Mouse (Mus musculus) kidney, adult 8-10 months (tissue): ENCODE measurements around the gene S100a3.

Source experiments
- DNase-seq, 2 experiments: peaks; one replicate each; pipeline ENCODE4 v3.0.0; 2022

The S100a3 gene

DNA sequence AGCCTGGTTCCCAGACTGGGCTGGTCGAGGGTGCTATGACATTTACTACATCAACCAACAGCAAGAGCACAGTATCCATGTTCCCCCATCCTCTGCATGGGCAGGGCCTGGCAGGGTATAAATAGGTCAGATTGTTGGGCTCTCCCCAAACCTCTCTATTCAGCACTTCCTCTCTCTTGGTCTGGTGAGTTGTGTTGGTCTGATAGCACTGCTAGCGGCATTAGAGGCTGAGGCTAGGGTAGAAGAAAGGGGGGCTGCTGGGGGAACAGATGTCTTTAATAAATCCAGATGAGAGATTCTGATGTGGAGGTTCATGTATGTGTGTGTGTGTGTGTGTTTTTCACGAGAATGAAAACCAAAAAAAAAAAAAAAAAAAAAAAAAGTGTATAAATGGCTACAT is 43.2 kb downstream of the S100a3 start, which contains the start of gene S100a4:
Gene S100a4 (plus strand): TSS at position 149 of the 400 bp plus-strand sequence.
- no peak for DNase-seq

DNA sequence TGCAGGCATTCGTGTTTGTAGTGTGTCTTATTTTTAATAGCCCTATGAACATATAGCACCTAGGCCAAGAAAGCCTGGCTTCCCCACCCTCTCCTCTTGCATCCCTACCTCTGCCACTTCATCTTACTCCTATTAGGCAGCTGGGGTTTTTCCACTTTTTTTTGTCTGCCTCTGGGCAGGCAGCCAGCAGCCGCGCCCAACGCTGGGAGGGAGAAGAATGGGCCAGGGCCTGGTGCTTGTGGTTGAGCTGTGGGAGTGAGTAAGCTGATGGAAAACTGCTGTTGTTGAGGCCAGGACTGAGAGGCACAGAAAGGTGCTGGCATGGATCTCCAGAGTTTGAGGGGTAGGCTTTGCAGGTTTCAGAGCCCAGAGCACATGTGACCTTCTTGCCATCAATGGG is 44.0 kb downstream of the S100a3 start:
- DNase-seq: peak; percentile 54 to 62

DNA sequence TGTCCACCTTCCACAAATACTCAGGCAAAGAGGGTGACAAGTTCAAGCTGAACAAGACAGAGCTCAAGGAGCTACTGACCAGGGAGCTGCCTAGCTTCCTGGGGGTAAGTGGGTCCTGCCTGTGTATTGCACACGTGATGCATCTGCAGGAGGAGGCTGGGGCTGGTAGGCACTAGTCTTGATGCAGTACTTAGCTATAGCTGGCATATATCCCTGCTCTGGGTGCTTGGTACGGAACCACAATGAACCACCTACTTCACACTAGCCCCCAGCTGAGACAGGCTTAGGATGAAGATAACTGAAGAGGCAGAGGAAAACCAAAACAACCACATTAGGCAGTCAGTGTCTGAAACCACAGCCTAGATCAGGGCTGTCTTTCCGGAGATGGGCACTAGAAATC is 44.7 kb downstream of the S100a3 start:
- no peak for DNase-seq

GRCm38 (mm10) chr3:90605736-90606135 is 45.4 kb downstream of the S100a3 start:
- DNase-seq: no peak

DNA sequence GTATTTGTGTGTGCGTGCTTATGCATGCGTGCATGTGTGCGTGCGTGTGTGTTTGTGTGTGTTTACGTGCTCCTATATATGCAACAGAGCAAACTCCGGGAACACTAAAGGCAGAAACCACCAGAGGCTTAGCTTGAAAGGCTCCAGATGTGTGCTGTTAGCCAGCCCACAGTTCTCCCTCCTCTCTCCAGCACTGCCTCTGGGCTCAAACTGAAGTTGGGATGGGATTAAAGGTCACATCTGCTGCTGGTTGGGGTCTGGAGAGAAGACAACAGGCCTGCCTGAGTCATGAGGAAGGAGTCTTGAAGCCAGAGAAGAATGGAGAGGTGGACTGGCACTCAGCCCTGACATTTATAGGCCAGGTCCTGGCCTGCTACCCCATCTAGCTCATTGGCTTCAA is 45.8 kb downstream of the S100a3 start:
- DNase-seq: no peak

- DNase-seq: no peak
Observed at GRCm38 (mm10) chr3:90607361-90607760, 47.0 kb downstream of the S100a3 start.

GRCm38 (mm10) chr3:90608223-90608622 is 47.8 kb downstream of the S100a3 start, which contains the start of gene S100a5:
Gene S100a5 (plus strand): TSS chr3:90608523.
- no peak for DNase-seq

DNA sequence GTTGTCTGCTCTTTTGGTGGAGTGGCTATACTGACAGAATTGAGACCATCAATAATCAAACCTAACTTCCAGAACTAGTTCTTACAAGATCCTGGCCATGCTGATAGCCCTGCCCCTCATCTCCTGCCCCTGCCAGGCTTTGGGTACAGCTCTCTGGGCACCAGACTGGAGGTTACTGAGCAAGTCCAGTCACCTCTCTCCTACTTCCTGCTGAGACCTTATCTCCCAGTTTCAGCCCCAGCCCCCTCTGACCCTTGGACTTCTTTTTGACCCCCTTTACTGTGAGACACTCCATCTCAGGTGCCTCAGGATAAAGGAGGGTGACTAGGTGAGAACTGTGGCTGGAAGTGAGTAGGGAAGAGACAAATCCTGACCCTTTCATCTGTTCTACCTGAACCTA is 48.7 kb downstream of the S100a3 start:
- DNase-seq: no peak

- DNase-seq: no peak
Observed at GRCm38 (mm10) chr3:90611494-90611893, 51.1 kb downstream of the S100a3 start.

- DNase-seq: no peak
Observed at GRCm38 (mm10) chr3:90612061-90612460, 51.7 kb downstream of the S100a3 start.

DNA sequence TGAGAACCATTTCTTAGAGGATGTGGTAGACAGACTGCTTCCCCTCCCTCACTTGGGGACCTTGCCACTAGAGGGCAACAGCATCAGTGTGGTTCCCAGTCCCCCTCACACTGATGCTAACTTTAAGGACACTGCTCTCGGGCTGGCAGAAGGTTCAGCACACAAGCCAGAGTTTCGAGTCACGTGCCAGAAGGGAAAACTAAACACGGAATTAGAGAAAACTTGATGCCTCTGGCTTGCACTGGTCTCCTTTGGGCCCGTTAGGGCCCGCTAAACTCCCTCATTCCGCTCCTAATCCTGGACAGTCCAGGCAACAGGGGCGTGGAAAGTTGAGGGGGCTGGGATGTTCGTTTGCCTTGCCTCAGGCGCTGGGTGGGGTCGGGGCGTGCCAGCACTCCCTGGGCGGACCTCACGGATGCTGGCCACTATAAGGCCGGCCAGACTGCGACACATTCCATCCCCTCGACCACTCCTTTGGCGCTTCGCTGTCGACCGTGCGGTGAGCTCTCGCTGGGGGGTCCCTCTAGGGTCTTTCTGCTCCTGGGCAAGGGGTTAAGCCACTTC is 52.4 kb downstream of the S100a3 start, which contains the start of gene S100a6:
Gene S100a6 (plus strand): TSS at position 155 of the 564 bp plus-strand sequence.
- DNase-seq: peak; percentile 41 to 50

DNA sequence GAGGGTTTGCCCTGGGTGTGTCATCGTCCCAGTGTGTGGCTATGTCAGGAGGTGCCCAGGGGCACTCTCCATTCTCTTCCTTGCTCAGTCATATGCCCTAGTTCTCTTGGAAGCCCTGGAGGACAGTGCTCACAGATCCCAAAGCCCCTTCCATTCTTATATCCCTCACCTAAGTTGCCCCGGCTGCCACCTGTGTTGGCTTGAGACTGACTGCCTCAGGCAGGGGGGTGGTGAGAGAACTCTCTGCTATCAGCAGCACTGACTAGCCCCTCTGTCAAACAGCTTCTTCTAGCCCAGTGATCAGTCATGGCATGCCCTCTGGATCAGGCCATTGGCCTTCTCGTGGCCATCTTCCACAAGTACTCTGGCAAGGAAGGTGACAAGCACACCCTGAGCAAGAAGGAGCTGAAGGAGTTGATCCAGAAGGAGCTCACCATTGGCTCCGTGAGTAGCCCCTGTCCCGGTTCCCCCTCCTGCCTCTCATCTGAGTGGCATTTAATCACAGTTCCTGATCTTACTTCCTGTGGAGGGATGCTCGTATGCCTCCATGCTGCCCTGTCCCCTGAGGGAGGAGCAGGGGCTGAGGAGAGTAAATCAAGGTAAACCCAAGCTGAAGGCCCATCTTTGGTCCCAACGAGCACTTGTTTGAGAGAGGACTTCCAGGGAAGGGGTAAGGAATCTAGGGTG is 53.2 kb downstream of the S100a3 start:
- no peak for DNase-seq

DNA sequence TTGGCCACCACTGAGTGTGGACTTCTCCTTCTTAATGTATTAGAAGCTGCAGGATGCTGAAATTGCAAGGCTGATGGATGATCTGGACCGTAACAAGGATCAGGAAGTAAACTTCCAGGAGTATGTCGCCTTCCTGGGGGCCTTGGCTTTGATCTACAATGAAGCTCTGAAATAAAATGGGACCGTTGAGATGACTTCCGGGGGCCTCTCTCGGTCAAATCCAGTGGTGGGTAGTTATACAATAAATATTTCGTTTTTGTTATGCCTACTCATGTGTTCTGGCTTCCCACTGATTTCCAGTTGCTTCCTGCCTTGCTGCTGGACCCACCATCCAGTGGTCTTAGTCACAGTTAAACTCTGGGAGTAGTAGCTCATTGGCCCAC is 53.8 kb downstream of the S100a3 start:
- no peak for DNase-seq

- no peak for DNase-seq
Observed at GRCm38 (mm10) chr3:90614611-90615251, 54.4 kb downstream of the S100a3 start.

GRCm38 (mm10) chr3:90615415-90615814 is 55.0 kb downstream of the S100a3 start:
- DNase-seq: peak; percentile 70 to 71

DNA sequence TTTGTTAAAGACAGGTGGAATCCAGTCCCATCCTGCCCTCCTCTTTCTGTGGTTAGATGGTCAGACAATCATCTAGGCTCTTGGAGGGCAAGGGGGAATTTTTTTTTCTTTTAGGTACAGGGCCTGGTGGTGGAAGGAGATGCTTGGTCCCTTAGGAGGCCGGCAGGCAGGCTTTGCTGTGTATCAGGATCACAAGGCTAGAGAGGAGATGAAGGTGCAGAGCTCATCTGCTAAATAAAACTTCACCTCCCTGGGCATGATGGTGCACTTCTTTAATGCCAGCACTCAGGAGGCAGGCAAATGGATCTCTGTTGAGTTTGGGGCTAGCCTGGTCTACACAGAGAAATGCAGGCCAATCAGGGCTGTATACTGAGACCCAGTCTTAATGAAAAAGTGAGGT is 55.5 kb downstream of the S100a3 start:
- DNase-seq: no peak

GRCm38 (mm10) chr3:90617586-90617985 is 57.2 kb downstream of the S100a3 start:
- no peak for DNase-seq

DNA sequence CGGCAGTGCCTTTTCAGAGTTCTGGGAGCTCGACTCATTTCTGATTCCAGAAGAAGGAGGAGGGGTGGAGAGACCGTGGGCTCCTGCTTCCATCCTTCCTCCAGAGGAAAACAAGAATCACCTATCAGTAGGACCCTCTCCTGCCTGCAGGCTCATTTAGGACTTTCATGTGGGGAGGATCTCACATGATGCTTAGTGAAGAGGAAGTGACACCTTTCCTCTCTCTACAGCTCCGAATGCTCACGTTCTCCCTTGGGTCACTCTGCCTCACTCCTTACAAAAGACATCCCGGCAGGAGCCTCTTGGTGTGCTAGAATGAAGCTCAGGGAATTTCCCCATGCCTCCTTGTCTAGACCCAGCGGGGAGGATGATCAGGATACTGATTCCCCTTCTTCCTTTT is 61.2 kb downstream of the S100a3 start:
- DNase-seq: no peak

DNA sequence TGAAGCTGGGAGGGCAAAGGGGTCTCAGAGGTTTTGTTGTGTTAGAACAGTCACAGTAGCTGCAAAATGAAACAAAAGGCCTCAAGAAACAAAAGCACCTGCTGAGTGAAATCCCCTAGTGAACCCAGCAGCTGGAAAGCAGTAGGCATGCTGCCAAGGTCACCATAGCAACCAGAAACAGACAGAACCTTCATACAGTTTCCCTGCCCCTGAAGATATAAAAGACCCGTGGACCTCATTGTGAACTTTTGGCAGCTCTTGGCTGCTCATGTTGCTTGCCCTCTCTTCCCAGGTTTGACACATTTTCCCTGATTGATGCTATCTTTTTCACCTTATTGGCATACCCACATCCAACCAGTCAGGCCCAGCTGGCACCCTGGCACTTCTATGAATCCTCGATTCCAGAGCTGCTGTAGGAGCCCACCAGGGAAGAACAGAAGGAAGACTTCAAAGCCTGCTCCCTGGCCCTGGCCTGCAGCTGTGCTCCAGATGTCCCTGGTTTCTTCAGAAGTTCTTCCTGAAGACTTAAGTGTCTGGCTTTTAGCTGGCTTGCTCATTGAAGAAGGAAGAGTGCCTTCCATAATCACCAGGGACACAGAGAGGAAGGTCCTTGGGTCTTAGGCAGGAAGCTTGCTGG is 63.2 kb downstream of the S100a3 start:
- peak in 1 of 2 experiments; percentile 42 for DNase-seq

DNA sequence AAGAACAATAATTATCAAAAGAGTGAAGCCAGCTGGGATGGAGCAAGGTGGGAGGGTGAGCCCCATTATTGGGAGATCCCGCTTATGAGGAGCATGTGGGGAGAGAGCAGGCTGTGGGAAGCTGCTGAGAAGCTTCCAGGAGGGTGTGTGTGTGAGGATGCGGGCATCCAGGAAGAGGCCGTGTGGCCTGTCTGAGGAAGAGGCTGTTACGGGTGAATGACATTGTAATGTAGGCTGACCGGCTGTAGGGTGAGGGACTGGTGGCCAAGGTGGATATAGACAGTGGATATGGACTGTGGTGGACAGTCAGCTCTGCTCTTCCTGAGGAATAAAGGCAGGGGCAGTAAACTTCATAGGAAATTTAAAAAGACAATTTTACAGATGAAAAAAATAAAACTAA is 65.1 kb downstream of the S100a3 start:
- no peak for DNase-seq

- DNase-seq: no peak
Observed at GRCm38 (mm10) chr3:90626266-90627021, 66.1 kb downstream of the S100a3 start.

DNA sequence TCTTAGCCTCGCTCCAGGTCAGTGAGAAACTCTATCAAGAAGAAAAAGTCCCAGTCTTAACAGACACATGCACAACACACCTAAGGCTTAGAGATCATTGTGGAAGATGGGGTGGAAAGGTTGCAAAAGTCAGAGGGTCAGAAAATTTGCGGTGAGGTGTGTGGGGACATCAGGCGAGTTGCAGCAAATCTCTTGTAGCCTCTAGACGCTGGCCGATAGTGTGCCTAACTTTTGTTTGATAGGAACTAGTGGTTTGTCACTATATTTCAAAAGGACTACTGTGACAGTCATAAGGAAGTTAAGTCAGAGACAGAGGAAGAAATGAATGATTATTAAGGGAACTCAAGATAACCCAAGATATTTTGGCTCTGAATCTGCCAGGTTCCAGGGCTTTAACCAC is 67.0 kb downstream of the S100a3 start:
- no peak for DNase-seq

GRCm38 (mm10) chr3:90627807-90628206 is 67.4 kb downstream of the S100a3 start:
- peak in 1 of 2 experiments; percentile 6 for DNase-seq
